In the genomic region with DNA sequence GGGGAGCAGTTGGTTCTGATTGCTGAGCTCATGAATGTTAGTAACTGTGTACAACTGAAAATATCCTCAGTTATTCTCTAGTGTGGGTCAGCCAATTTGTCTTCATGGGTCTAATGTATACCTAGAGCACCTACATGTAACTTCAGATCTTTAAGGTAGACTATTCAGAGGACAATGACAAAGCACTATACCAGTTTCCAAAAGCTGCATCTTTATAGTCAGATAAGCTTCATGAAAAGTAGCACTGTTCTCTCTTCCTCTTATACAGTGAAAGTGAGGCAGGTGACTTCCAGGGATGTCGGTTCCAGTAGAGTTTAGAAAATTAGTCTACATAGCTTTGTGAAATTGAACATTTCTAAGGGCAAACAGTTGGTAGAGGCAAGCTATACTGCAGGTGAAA, we compare ENCODE assay signal across 22 mouse cellular contexts. TPM values are rescaled to one million over a fixed set of nuclear protein-coding genes. Genes with fewer than 3 reads are reported as not detected.
DNase-seq lines count a peak whose midpoint lies in the region; ATAC-seq and TF ChIP-seq lines count a peak whose summit lies in the region.
"Had no signal": no experiment of that assay in that cellular context is flagged by ENCODE, and none has a peak within 500 bp of the region (broad histone marks: within the 10 kb centered on the region; RNA-seq: fewer than 3 reads in every experiment).

No protein-coding gene starts in this region.

- ATAC-seq in liver, embryonic 12.5 days: peak; percentile 68
- peak; percentile 65 for ATAC-seq in liver, embryonic 16.5 days (ENCODE audit: low read depth)
- ATAC-seq: activated CD4-positive, CD25-positive, alpha-beta regulatory T cell, adult 4 months; CD4-positive, CD25-positive, alpha-beta regulatory T cell, adult 4 months; forebrain, embryonic 14.5 days; Patski had no signal

- H3K9ac ChIP-seq in CH12.LX (ENCODE audit: insufficient read depth, low read depth): no peak overlapping the region
- H3K9ac ChIP-seq in liver, embryonic 12.5 days: peak overlapping the region; percentile 58; the same call in 1 of the 2 replicates
- 0 out of 2 replicates have a peak overlapping the region, but pooled peaks have one; percentile 33 for H3K9ac ChIP-seq in liver, embryonic 16.5 days (ENCODE audit: low read depth, low read length)
- H3K9ac ChIP-seq: embryonic facial prominence, embryonic 12.5 days; heart, embryonic 12.5 days; hindbrain, embryonic 15.5 days had no signal

- intact Hi-C loops in gastrocnemius, adult 2 months (cut with DNase I): no loop called here
- intact Hi-C loops in heart, postnatal 10 days (cut with DNase I): no loop called here

- no peak for TF ChIP-seq EP300 in CH12.LX (IDR thresholded peaks at IDR 0.05; ENCODE audit: low read length)

- no peak overlapping the region for H3K4me3 ChIP-seq in gastrocnemius, adult 2 months
- no peak overlapping the region for H3K4me3 ChIP-seq in CH12.LX (replicated peaks in 1 of 3; ENCODE audit: low read depth in 2 of 3, low read length in 2 of 3, poor library complexity in 1 of 3)
- H3K4me3 ChIP-seq in liver, embryonic 12.5 days: peak overlapping the region; percentile 5; the same call in 1 of the 2 replicates
- 0 out of 2 replicates have a peak overlapping the region, but pooled peaks have one; percentile 6 for H3K4me3 ChIP-seq in liver, embryonic 16.5 days (ENCODE audit: low read depth, low read length)
- H3K4me3 ChIP-seq: embryonic facial prominence, embryonic 12.5 days; heart, embryonic 12.5 days; hindbrain, embryonic 15.5 days had no signal

- no peak for DNase-seq in gastrocnemius, adult 2 months
- DNase-seq in gastrocnemius, adult 18-20 months (ENCODE audit: low spot score): no peak
- DNase-seq in CH12.LX (ENCODE audit: extremely low read depth): no peak
- DNase-seq in embryo, embryonic 10 days (ENCODE audit: low spot score): no peak
- DNase-seq in right cerebral cortex, adult 18-20 months: no peak
- no peak for DNase-seq in heart, postnatal 10 days
- DNase-seq: adrenal gland, postnatal 14 days; B cell, adult 2 months; cerebellum, adult 2 months; cerebellum, postnatal 10 days; gastrocnemius, postnatal 10 days; heart, adult 18-20 months; heart, postnatal 36 days had no signal

- peaks cover 13 to 26% of the 10 kb centered on the region in 2 experiments for H3K36me3 ChIP-seq in CH12.LX (replicated peaks in 1 of 2; ENCODE audit: control insufficient read depth in 1 of 2, insufficient read depth in 1 of 2, low read length in 1 of 2)
- peaks cover 57% of the 10 kb centered on the region for H3K36me3 ChIP-seq in liver, embryonic 12.5 days
- H3K36me3 ChIP-seq in liver, embryonic 16.5 days (ENCODE audit: control insufficient read depth, insufficient read depth): peaks cover 10% of the 10 kb centered on the region
- H3K36me3 ChIP-seq: embryonic facial prominence, embryonic 12.5 days; heart, embryonic 12.5 days; hindbrain, embryonic 15.5 days had no signal

- WGBS in liver, embryonic 12.5 days (ENCODE audit: insufficient replicate concordance): 48% methylated on average over 1 of the region's 1 CpGs
- 50% methylated on average over 1 of the region's 1 CpGs for WGBS in liver, embryonic 16.5 days (ENCODE audit: insufficient replicate concordance)

- no peak overlapping the region for H3K4me2 ChIP-seq in CH12.LX (ENCODE audit: insufficient read depth, low read depth, poor library complexity, severe bottlenecking)
- H3K4me2 ChIP-seq in liver, embryonic 12.5 days: peak overlapping the region; percentile 43
- peak overlapping the region; percentile 27; the same call in 1 of the 2 replicates for H3K4me2 ChIP-seq in liver, embryonic 16.5 days (ENCODE audit: low read depth, low read length)
- H3K4me2 ChIP-seq: embryonic facial prominence, embryonic 12.5 days; heart, embryonic 12.5 days; hindbrain, embryonic 15.5 days had no signal

- no peaks in the 10 kb centered on the region for H3K27me3 ChIP-seq in CH12.LX (replicated peaks)
- H3K27me3 ChIP-seq in liver, embryonic 12.5 days (replicated peaks): no peaks in the 10 kb centered on the region
- H3K27me3 ChIP-seq in liver, embryonic 16.5 days (ENCODE audit: control insufficient read depth, insufficient read depth, low read depth, low read length): no peaks in the 10 kb centered on the region
- H3K27me3 ChIP-seq: embryonic facial prominence, embryonic 12.5 days; heart, embryonic 12.5 days; hindbrain, embryonic 15.5 days; Patski had no signal

- peak overlapping the region; percentile 50 for H3K27ac ChIP-seq in gastrocnemius, adult 2 months
- H3K27ac ChIP-seq in CH12.LX (ENCODE audit: insufficient read depth, low read depth): peak overlapping the region; percentile 41; the same call in 1 of the 2 replicates
- H3K27ac ChIP-seq in liver, embryonic 12.5 days: peak overlapping the region; percentile 84
- H3K27ac ChIP-seq in liver, embryonic 16.5 days (ENCODE audit: low read length): peak overlapping the region; percentile 86
- H3K27ac ChIP-seq: embryonic facial prominence, embryonic 12.5 days; hindbrain, embryonic 15.5 days had no signal

- peaks cover 3 to 64% of the 10 kb centered on the region in 2 experiments for H3K4me1 ChIP-seq in CH12.LX (ENCODE audit: control insufficient read depth in 1 of 2, insufficient read depth in 2 of 2)
- H3K4me1 ChIP-seq in liver, embryonic 12.5 days: peaks cover 88% of the 10 kb centered on the region
- H3K4me1 ChIP-seq in liver, embryonic 16.5 days (ENCODE audit: control insufficient read depth, low read depth, low read length): peaks cover 50% of the 10 kb centered on the region
- H3K4me1 ChIP-seq: hindbrain, embryonic 15.5 days had no signal

- TF ChIP-seq RAD21 in CH12.LX (IDR thresholded peaks at IDR 0.05; ENCODE audit: low read depth, low read length): no peak

- TF ChIP-seq CTCF in gastrocnemius, adult 2 months (IDR thresholded peaks at IDR 0.05): no peak
- no peak for TF ChIP-seq CTCF in CH12.LX (conservative IDR thresholded peaks at IDR 0.05 in 1 of 2, IDR thresholded peaks at IDR 0.05 in 1 of 2; ENCODE audit: low read depth in 2 of 2, low read length in 2 of 2)

- in situ Hi-C loops in CH12.LX (cut with MboI; ENCODE audit: low pct_ligation_motif_present, low pct_unique_long_range_greater_than_20kb, low sequenced_read_pairs): no loop called here

- peaks cover 79% of the 10 kb centered on the region for H3K79me2 ChIP-seq in CH12.LX (replicated peaks; ENCODE audit: control insufficient read depth, extremely low read depth, insufficient read depth, poor library complexity, severe bottlenecking)

- dilution Hi-C loops in CH12.LX (cut with MboI; ENCODE audit: extremely low pct_ligation_motif_present, extremely low pct_unique_long_range_greater_than_20kb, low sequenced_read_pairs): no loop called here

- no peaks in the 10 kb centered on the region for H3K9me3 ChIP-seq in CH12.LX (replicated peaks; ENCODE audit: low read length)
- H3K9me3 ChIP-seq in liver, embryonic 12.5 days (replicated peaks): no peaks in the 10 kb centered on the region
- H3K9me3 ChIP-seq in liver, embryonic 16.5 days (replicated peaks; ENCODE audit: control insufficient read depth, low read length): no peaks in the 10 kb centered on the region
- H3K9me3 ChIP-seq: embryonic facial prominence, embryonic 12.5 days; heart, embryonic 12.5 days; hindbrain, embryonic 15.5 days had no signal

- TF ChIP-seq POLR2A in CH12.LX (IDR thresholded peaks at IDR 0.05; ENCODE audit: low read depth, low read length): no peak; the same call in 1 of the 2 replicates

TF ChIP-seq in CH12.LX, 34 proteins besides CTCF, POLR2A, EP300 and RAD21:
- TF ChIP-seq BHLHE40 (IDR thresholded peaks at IDR 0.05; ENCODE audit: low read depth, low read length) (peak; percentile 13; the same call in 1 of the 2 replicates), MEF2A (IDR thresholded peaks at IDR 0.05; ENCODE audit: borderline replicate concordance, low read depth, low read length) (no peak)

RNA-seq across cellular contexts. Expression of a gene that starts 21.4 kb away (rescaled TPM):
- 10 to 100 TPM; 30.9 to 67.0 TPM for total RNA-seq in gastrocnemius, adult 2 months (2021)
- 10 to 100 TPM; 43.5 to 57.4 TPM for total RNA-seq in gastrocnemius, adult 18-20 months (2021)
- total RNA-seq in CH12.LX (2012; rRNA removed) (44.4 and 63.4 TPM in 2 replicates), CH12.LX (2014; rRNA removed) (50.9 and 51.3 TPM in 2 replicates)
- 114 and 123 TPM in 2 replicates for polyA plus RNA-seq in CH12.LX (2012; ENCODE audit: insufficient read length, low read depth)
- 59.6 and 66.2 TPM in 2 replicates for polyA plus RNA-seq in liver, embryonic 12.5 days (2016; fragmentation: Nextera tagmentation; extraction: Ambion mirVana)
- 30.3 and 31.2 TPM in 2 replicates for polyA plus RNA-seq in liver, embryonic 16.5 days (2015; fragmentation: Nextera tagmentation; extraction: Ambion mirVana)
- 10 to 100 TPM; 12.7 to 14.8 TPM for total RNA-seq in heart, postnatal 10 days (2021)

Comparison
In these comparisons a context has a peak if more than half of its experiments do, and no peak if none do; other contexts are left out.
1. H3K4me3 ChIP-seq: peak in liver, embryonic 12.5 days (single experiment) and liver, embryonic 16.5 days (single experiment); none in gastrocnemius, adult 2 months (single experiment) and CH12.LX (0 of 3).
2. Peak in every context shown above with its lines, with median percentiles within 50 percentile points of each other: H3K27ac ChIP-seq.